Mouse (Mus musculus) mouse embryonic stem cell (cell line): ENCODE measurements around the gene Pigo.
"Not testable (repeated sequence)": the region's sequence is repeated elsewhere in the genome, so short reads cannot be mapped to it uniquely, and the experiment has no call there.

Experiments
- in situ Hi-C, 2 experiments: fragments of 300-500 bp; cut with MboI; formaldehyde crosslinking; loops; 1 replicate in 1 of 2; 3 replicates in 1 of 2; pipeline ENCODE4 v1.14.3; 2019 to 2020; ENCODE audit warnings: low sequenced_read_pairs in 2 of 2, low pct_unique_long_range_greater_than_20kb in 1 of 2, mixed read lengths in 1 of 2; ENCODE audit not compliant: unreplicated experiment in 1 of 2

The Pigo gene

DNA sequence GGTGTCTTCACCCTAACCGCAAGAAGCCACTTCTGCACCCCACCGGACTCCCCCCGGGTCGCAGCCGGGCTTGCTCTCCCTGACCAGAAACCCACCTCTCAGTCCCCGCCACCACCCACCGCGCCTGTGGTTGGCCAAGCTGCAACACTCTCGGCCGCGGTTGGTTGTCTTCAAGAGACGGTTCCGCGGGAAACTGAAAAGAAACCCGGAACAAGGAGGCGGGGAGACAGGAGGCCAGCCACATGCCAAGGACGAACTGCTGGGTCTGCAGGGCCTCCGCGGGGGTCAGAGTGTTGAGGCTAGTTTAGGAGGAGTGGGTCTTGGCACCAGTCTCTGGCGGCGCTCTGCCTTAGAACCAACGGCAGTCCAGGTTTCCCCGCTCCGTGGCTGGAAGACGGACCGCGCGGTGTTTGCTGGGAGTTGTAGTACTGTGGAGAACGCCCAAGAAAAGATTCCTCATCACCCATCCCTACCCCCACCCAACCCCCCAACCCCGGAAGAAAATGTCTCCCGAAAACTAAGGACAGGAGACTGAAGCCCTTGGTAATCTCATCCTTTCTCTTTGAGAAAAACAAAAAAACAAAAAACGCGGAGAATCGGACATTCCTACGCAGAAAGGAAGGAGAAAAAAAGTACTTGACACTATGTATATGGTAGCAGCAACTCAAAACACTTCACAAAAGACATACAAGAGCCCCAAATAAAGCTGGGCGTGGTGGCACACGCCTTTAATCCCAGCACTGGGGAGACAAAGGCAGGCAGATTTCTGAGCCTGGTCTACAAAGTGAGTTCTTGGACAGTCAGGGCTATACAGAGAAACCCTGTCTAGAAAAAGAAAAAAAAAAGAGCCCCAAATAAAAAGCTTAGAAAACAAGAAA, 15.2 kb downstream of the Pigo start, which contains the start of gene Fancg:
TSS of gene Fancg (minus strand) at position 346 of the 878 bp plus-strand sequence.
- in situ Hi-C loops = no loop called here

DNA sequence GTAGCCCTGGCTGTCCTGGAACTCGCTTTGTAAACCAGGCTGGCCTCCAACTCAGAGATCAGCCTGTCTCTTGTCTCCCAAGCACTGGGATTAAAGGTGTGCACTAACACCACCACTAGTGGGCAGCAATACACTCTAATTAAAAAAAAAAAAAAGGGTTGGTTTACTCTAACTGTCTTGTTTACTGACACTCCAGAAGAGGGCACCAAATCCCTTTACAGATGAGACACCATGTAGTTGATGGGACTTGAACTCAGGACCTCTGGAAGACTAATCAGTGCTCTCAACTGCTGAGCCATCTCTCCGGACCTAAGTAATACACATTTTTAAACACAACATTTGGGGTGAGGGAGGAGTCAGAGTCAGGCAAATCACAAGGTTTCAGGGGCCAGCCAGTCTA, 19.9 kb downstream of the Pigo start:
- in situ Hi-C loops = no loop called here

DNA sequence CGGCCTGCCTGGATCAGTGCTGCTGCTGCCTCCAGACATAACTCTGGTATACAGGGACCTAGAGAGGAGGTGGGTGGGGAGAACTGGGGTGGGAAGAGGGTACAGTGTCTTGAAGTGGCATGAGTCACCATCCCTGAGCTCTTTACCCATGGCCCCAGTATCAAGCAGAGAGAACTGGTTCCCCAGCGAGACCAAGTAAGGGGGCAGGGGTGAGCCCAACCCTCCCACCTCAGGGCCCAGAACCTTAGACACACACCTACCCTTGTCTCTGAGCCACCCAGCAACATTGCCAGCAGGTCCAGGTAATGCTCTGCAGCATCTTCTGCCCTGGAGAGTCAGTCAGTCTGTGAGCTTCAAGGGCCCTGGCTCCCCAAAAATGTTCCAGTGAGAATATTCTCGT, 20.7 kb downstream of the Pigo start:
- in situ Hi-C loops = no loop called here

DNA sequence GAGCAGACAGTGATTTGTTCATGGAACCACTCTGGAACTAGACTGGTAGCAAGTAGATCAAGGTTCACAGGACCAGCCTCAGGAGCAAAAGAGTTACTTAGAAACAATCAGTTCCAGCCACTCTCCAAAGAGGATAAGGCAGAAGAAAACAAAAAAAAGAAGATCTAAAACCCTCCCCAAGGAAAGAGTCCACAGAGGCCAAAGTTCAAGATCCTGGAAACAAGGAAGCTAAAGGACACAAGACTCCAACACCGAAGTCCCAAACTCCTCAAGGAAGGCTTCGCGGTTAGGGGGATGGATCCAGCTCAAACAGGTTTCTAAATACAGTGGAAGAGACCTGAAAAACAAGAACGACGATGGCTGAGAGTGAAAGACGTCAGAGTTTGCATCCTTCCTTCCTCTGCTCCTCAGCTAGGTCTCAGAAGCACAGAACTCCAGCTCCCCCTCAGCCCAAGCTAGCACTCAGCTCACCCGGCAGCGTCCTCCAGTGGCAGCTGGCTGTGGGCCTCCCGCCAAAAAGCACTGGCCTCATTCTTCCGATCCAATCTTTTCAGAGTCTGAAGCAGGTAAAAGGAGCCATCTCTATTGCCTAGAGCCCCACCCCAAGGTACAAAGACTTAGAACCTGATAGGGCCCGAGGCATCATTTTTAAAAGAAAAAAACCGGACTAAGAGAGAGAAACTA, 22.7 kb downstream of the Pigo start:
- in situ Hi-C loops = no loop called here

DNA sequence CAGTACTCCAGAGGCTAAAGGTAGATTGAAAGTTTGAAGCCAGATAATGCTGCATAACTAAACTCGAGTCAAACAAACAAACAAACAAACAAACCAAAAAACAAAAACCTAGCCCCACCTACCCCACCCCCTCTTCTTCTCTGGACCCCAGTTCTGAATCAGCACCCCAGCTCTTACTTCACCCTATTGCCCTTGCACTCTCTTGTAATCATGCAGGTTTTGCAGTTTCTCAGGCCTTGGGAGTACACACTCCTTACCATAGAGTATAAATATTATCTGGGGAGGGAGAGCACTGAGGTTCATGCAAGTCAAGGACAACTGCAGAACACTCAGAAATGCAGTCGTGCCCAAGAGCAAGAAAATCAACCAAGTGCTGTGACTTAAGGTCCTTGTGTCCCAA, 24.3 kb downstream of the Pigo start:
- in situ Hi-C loops = no loop called here

DNA sequence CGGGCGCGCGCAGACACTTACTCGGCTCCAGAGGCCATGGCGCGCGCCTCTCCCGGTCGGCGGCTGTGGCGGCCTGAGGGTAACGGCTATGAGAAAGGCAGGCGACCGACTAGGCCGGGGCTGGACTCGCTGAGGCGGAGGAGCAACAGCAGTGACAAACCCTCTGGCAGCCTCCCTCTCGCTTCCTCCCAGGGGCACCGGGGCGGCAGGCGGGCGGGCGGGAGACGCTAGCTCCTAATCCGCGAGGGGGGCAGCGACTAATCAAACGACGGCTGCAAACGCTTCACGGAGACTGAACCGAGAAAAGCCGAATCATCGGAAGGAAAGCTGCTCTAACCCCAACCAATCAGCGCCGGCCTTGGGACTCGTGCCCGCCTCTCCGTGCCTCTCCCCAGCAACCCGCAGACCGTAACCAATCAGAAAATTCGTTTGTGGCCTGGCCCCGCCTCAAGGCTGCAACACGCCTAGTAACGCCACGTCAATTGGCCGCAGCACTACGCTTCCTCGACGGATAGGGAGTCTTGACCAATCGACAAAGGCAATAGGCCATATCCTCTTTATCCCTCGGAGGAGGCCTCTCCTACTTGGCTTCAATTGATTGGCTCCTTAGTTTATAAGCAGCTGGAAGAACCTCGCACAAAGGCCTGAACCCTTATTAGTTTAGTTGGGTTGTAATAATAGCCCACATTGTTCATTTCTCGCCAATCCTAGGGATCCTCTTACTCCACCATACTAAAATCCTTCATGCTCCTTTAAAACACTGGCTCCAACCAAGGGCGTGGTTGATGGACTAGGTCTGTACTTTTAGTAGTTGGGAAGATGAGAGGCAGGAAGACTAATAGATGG, 25.3 kb downstream of the Pigo start, which contains the start of gene Vcp:
TSS of gene Vcp (minus strand) at position 367 of the 846 bp plus-strand sequence.
- in situ Hi-C loops = not testable (repeated sequence)

DNA sequence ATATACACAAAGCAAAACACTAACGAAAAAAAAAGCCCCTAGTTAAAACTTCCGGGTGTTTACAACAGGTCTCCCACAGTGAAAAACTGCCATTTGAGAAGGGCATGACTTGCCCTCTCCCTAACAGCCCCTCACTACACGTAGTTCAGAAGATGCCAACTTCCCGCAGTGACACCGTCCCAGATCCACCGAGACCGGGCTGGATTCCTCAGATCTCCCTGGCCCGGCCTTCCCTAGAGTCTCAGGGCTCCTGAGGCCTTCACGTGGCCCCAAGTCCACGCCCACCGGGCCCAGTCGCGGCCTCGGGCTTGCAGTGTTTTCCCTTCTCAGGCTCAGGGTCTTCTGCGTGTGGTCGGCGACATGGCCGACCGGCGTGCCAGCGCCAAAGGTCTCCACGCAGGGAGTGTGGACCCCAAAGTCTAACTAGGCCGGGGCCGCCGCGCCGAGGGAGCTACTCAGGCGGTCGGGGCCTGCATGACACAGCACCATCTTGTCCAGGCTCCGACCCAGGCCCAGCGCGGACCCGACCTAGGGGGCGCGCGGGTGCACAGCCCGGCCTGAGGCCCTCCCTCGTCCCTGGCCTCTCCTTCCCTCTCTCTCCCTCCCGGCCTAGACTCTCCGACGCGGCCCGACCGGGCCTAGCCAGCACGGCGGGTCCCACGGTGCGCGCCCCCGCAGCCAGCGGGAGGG, 26.0 kb downstream of the Pigo start:
- in situ Hi-C loops = no loop called here

DNA sequence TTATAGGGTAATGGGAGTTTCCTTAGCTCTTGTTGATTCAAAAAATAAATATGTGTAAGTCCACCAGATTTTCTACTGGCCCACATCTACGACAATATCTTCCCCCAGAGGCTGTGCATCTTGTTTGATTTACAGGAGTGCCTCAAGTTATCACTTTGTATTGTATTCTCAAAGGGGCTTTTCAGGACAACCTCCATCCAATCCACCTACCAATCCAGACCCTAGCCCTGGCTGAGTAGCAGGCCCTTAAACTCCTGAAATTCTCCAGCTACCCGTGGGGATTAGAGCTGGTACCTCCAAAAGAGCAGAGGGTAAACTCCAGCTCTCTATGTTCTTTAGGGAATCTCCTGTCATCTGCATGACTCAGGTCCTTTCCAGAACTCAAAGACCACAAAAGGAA, 27.6 kb downstream of the Pigo start:
- in situ Hi-C loops = no loop called here

DNA sequence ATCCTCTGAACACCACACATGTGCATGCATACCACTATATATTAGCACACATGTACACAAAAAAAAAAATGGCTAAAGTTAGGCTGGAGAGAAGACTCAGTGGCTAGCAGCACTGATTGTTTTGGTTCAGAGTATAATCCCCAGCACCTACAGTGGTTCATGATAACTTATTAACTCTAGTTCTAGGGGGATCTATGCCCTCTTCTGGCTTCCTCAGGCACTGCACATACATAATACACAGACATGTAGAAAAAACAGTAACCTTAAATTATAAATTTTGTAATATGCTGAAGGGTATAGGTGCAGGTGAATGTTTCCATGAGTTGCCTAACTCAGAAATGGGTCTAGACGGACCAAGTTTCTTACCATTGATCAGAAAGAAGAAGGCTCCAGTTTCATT, 37.3 kb downstream of the Pigo start:
- in situ Hi-C loops = no loop called here

DNA sequence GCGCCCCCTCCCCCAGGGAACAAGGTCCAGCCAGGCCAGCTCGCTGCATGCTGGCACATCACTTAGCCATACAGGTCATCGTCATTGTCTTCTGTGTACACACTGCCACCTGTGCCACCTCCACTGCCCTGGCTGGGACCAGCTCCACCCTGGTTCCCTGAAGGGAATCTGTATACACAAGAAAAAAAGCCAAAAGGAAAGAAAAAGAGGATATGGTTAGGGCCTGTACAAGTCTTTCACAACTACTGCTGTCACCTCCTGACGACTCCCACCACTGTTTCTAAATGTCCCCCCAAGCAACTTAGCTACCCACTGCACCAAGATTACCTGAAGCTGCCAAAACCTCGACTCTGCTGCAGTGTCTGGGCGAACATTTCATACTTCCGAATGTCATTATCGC, 45.2 kb downstream of the Pigo start:
- in situ Hi-C loops = not testable (repeated sequence)

DNA sequence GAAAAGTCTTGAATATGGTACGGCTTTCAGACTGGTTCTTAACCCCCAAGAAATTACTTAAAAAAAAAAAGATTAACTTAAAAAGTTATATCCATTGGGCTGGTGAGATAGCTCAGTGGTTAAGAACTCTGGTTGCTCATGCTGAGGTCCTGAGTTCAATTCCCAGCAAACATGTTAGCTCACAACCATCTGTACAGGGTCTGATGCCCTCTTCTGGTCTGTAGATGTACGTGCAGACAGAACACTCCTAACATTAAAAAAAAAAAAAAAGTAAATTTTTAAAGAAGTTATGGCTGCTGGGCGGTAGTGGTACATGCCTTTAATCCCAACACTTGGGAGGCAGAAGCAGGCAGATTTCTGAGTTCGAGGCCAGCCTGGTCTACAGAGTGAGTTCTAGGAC, 47.6 kb downstream of the Pigo start:
- in situ Hi-C loops = no loop called here

DNA sequence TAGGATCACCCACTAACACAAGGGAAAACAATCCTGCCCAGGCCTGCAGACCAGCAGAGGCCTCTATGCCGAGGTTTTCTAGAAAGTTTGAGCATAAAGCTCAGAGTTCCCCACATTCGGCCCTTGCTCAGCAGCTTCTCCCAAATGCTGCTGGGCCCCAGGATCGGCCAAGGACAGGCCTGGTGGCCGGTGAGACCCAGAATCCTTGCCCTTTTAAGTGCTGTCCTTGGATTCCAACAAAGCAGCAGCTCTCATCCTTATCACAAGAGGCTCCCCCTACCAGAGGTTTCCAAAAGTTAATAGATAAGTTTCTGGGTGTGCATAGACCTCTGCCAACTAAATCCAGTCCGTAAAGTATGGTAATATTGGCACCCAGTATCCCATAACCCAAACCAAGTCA, 51.8 kb downstream of the Pigo start:
- in situ Hi-C loops = no loop called here

DNA sequence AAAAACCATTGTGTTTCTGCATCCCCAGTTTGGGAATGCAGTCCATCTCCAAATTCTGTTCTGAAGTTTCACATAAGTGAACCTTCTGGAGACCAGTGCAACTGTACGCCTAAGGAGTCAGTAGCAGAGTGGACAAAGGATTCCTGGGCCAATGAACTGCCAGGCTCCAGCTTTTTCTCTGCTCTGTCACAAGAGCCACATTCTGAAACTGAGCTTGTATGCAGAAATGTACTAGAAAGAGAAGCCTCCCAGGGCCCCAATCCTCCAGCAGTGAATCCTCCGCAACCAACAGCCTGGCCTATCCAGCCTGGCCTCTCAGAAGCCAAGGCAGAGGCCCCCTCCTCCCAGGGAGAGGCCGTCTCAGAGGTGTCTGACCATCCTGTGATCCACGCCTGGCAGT, 52.7 kb downstream of the Pigo start:
- in situ Hi-C loops = no loop called here

DNA sequence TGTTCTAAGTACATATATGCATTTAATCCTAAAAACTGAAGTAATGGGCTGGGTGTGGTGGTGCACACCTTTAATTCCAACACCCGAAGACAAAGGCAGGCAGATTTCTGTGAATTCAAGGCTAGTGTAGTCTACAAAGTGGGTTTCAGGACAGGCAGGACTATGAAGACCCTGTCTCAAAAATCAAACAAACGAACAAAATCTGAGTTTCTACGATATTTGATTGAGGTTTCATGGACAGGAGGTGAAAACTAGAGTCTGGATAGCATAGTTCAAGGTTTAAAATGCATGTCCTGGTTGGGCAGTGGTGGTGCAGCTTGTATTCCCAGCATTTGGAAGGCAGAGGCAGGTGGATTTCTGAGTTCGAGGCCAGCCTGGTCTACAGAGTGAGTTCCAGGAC, 56.3 kb downstream of the Pigo start, which contains the start of gene 1700022I11Rik:
TSS of gene 1700022I11Rik (plus strand) at position 301 of the 400 bp plus-strand sequence.
- in situ Hi-C loops = no loop called here
